Mouse (Mus musculus): ENCODE results near the gene Anxa11.
"Not testable (repeated sequence)": the region's sequence is repeated elsewhere in the genome, so short reads cannot be mapped to it uniquely, and the experiment has no call there.

Anxa11 gene

GRCm38 (mm10) chr14:25825880-25826626, 15.9 kb upstream of the Anxa11 start:
- no peaks in the 10 kb centered on the region for H3K36me3 ChIP-seq (ENCODE audit: control insufficient read depth, insufficient read depth, low read length, poor library complexity, severe bottlenecking)
- DNase-seq (ENCODE audit: low read depth, low spot score) = no peak
- H3K27me3 ChIP-seq (ENCODE audit: control insufficient read depth, insufficient read depth, low read length, poor library complexity, severe bottlenecking) = no peaks in the 10 kb centered on the region

DNA sequence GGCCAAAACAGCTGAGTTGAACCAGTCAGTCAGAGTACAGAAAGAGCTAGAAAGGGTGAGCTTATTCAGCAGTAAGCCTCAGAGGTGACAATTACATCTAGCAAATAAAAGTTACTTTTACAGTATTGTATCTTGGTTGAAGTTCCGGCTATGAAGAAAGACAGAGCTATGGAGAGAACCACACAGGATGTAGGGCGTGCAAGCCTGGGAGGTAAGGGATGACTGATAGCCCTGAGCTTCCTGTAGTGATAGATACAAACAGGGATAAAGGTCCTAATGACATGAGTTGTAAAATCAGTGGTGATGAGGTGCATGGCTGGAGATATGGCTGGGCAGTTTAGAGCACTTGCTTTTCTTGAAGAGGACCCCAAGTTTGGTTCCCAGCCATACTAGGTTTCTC, 15.1 kb upstream of the Anxa11 start:
- Histone ChIP-seq H3K27me3 (ENCODE audit: control insufficient read depth, insufficient read depth, low read length, poor library complexity, severe bottlenecking) (no peaks in the 10 kb centered on the region), H3K36me3 (ENCODE audit: control insufficient read depth, insufficient read depth, low read length, poor library complexity, severe bottlenecking) (no peaks in the 10 kb centered on the region)
- no peak for DNase-seq (ENCODE audit: low read depth, low spot score)

DNA sequence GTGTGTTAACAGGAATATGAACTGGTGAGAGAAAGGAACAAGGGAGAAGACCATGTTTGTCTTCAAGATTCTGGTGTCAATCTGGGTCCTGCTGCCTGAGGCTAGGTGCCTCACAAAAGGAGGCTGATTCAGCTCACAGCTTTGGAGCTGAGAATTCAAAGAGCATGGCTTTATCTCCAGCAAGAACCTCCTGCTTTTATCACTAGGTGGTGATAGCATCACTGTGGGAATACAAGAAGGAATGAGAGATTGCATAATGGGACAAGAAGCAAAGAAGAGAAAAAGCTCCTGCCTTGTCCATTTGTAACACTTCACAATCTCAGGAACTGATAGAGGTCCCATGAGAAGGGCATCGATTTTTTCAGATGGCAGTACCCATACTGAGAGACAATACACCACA, 10.6 kb upstream of the Anxa11 start:
- no peak for DNase-seq (ENCODE audit: low read depth, low spot score)
- no peaks in the 10 kb centered on the region for H3K36me3 ChIP-seq (ENCODE audit: control insufficient read depth, insufficient read depth, low read length, poor library complexity, severe bottlenecking)
- no peaks in the 10 kb centered on the region for H3K27me3 ChIP-seq (ENCODE audit: control insufficient read depth, insufficient read depth, low read length, poor library complexity, severe bottlenecking)

GRCm38 (mm10) chr14:25832301-25832700, 9.7 kb upstream of the Anxa11 start:
- H3K36me3 ChIP-seq (ENCODE audit: control insufficient read depth, insufficient read depth, low read length, poor library complexity, severe bottlenecking) = no peaks in the 10 kb centered on the region
- H3K27me3 ChIP-seq (ENCODE audit: control insufficient read depth, insufficient read depth, low read length, poor library complexity, severe bottlenecking) = no peaks in the 10 kb centered on the region
- DNase-seq (ENCODE audit: low read depth, low spot score) = peak; percentile 76

DNA sequence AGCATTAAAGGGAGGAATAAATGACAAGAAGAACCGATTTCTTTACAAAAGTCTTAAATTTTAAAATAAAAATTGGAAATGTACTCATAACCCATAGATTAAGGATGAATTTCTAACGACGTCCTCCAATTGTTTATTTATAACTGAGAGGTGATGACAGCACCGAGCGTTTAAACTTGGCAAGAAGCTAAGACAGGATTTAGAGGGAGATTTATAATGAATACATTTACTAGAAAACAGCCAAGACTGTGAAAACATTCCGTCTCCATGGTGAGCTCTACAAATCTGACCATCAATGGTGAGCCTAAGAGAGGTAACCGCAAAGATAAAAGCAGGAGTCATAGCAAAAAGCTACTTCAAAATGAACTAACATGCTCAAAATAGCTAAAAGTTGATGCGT, 3.5 kb upstream of the Anxa11 start:
- no peak for DNase-seq (ENCODE audit: low read depth, low spot score)
- Histone ChIP-seq H3K27me3 (ENCODE audit: control insufficient read depth, insufficient read depth, low read length, poor library complexity, severe bottlenecking) (no peaks in the 10 kb centered on the region), H3K36me3 (ENCODE audit: control insufficient read depth, insufficient read depth, low read length, poor library complexity, severe bottlenecking) (no peaks in the 10 kb centered on the region)

DNA sequence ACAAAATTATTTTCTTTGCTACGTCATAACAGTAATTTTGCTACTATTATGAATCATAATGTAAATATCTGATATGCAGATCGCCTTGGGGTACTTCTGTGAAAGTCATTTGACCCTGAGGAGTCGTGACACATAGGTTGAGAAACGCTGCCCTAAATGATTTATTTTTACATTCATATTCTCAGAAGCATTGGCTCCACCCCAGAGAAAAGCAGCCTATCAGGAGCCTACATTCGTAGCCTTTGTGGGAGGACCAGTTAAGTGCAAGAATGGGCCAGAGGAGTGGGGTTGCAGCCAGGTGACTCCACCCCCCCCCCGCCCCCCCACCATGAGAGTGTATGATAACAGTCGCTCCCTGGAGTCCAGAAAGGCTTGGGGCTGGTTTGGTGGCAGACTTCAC, 2.2 kb upstream of the Anxa11 start:
- Histone ChIP-seq H3K27me3 (ENCODE audit: control insufficient read depth, insufficient read depth, low read length, poor library complexity, severe bottlenecking) (no peaks in the 10 kb centered on the region), H3K36me3 (ENCODE audit: control insufficient read depth, insufficient read depth, low read length, poor library complexity, severe bottlenecking) (no peaks in the 10 kb centered on the region)
- DNase-seq (ENCODE audit: low read depth, low spot score) = no peak

DNA sequence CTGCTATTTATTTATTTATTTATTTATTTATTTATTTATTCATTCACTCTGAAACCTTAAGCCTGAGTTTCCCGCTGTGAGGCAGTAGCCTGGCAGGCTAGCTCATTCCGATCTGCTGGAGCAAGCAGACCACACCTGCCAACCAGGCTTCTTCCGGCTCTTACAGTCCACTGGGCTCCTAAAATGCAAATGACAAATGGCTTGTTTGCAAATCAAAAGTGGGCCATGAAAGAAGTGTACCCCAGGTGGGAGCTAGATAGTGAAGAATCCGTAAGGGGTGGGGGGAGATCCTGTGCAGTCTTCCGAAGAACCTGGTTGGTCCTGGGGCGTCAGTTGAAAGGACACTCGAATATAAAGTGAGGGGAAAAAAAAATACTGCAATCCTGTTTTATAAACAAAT, 995 bp upstream of the Anxa11 start:
- DNase-seq (ENCODE audit: low read depth, low spot score) = peak; percentile 33
- Histone ChIP-seq H3K27me3 (ENCODE audit: control insufficient read depth, insufficient read depth, low read length, poor library complexity, severe bottlenecking) (no peaks in the 10 kb centered on the region), H3K36me3 (ENCODE audit: control insufficient read depth, insufficient read depth, low read length, poor library complexity, severe bottlenecking) (no peaks in the 10 kb centered on the region)

DNA sequence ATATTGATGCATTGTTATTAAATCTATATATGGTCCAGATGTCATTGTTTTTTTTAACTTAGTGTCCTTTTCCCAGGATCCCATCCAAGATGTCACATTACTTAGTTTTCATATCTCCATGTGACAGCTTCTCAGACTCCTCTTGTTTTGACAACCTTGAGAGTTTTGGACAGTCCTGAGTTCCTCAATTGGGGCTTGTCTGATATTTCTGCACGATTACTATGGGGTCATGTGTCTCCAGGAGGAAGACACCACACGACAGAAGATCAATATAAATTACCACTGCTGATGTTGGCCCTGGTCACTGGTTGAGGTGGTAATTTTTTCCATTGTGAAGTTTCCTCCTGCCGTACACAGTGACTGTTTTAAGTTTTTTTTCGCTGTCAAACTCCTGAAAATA, 377 bp upstream of the Anxa11 start:
- no peaks in the 10 kb centered on the region for H3K27me3 ChIP-seq (ENCODE audit: control insufficient read depth, insufficient read depth, low read length, poor library complexity, severe bottlenecking)
- DNase-seq (ENCODE audit: low read depth, low spot score) = no peak
- no peaks in the 10 kb centered on the region for H3K36me3 ChIP-seq (ENCODE audit: control insufficient read depth, insufficient read depth, low read length, poor library complexity, severe bottlenecking)

DNA sequence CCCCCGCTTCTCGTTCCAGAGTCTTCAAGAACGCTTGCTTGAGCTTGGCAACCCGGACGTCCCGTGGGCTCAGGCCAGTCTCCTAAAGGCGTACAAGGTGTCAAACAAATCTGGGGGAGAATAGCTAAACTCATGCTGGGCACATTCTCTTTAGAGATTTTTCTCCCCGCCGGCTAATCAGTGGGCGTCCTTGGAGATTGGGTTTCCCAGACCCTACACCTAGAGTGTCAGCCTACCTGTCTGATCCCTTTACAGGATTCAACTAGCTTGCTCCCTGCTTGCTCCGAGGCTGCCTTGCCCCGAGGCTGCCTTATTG, 690 bp downstream of the Anxa11 start:
- Histone ChIP-seq H3K36me3 (ENCODE audit: control insufficient read depth, insufficient read depth, low read length, poor library complexity, severe bottlenecking) (no peaks in the 10 kb centered on the region), H3K27me3 (ENCODE audit: control insufficient read depth, insufficient read depth, low read length, poor library complexity, severe bottlenecking) (no peaks in the 10 kb centered on the region)
- DNase-seq (ENCODE audit: low read depth, low spot score) = no peak

DNA sequence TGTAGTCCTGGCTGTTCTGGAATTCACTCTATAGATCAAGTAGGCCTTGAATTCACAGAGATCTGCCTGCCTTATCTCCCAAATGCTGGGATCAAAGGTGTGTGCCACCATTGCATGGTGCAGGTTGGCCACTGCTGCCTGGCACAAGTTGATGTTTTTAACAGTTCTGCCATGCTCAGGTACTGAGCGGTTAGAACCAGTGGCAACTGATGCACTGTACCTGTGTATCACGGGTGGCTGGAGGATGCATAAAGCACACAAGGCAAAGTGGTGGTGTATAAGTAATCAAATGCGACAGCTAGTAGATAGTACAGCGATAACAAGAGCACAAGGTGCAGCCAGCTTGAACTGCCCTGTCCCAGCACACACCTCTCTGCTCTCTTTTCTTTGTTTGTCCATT, 2.4 kb downstream of the Anxa11 start:
- Histone ChIP-seq H3K36me3 (ENCODE audit: control insufficient read depth, insufficient read depth, low read length, poor library complexity, severe bottlenecking) (no peaks in the 10 kb centered on the region), H3K27me3 (ENCODE audit: control insufficient read depth, insufficient read depth, low read length, poor library complexity, severe bottlenecking) (no peaks in the 10 kb centered on the region)
- DNase-seq (ENCODE audit: low read depth, low spot score) = no peak

GRCm38 (mm10) chr14:25845832-25846383, 4.0 kb downstream of the Anxa11 start:
- Histone ChIP-seq H3K36me3 (ENCODE audit: control insufficient read depth, insufficient read depth, low read length, poor library complexity, severe bottlenecking) (no peaks in the 10 kb centered on the region), H3K27me3 (ENCODE audit: control insufficient read depth, insufficient read depth, low read length, poor library complexity, severe bottlenecking) (no peaks in the 10 kb centered on the region)
- DNase-seq (ENCODE audit: low read depth, low spot score) = no peak

DNA sequence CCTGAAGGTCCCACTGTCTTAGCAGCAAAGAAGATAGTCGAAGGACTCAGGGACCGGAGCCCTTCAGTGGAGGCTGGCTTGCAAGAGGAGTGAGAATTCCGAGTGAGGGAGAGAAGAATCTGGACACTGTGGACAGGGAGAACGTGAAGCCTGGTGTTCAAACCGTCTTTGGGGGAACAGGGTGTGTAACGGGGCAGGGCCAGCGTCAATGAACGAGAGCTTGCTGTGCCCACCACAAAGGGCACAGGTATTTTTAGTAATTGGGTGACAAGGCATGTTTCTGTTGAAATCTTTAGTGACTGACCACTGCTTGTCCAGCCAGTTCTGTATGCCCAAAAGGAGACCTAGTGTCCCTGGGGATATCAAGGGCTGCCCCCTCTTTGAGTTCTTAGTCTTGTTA, 4.6 kb downstream of the Anxa11 start:
- no peak for DNase-seq (ENCODE audit: low read depth, low spot score)
- Histone ChIP-seq H3K27me3 (ENCODE audit: control insufficient read depth, insufficient read depth, low read length, poor library complexity, severe bottlenecking) (no peaks in the 10 kb centered on the region), H3K36me3 (ENCODE audit: control insufficient read depth, insufficient read depth, low read length, poor library complexity, severe bottlenecking) (no peaks in the 10 kb centered on the region)

DNA sequence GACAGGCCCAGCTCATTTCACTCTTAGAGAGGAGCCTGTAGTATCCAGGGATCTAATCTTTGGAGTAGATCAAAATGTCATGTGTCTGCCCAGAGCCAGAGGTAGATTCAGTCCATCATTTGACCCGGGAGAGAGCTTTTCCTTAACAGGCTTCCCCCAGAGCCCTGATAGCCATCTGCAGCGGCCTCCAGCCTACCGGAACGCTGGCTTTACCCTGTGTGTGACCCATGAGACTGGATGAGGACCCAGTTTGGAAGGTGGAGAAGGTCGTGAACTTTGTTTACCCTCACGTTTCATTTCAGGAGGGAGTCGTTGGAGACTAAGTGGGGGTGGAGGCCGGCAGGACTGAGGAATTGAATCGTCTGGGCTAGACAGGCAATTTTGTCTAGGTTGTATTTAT, 5.7 kb downstream of the Anxa11 start:
- Histone ChIP-seq H3K36me3 (ENCODE audit: control insufficient read depth, insufficient read depth, low read length, poor library complexity, severe bottlenecking) (no peaks in the 10 kb centered on the region), H3K27me3 (ENCODE audit: control insufficient read depth, insufficient read depth, low read length, poor library complexity, severe bottlenecking) (no peaks in the 10 kb centered on the region)
- DNase-seq (ENCODE audit: low read depth, low spot score) = no peak

GRCm38 (mm10) chr14:25848237-25848636, 6.3 kb downstream of the Anxa11 start:
- Histone ChIP-seq H3K36me3 (ENCODE audit: control insufficient read depth, insufficient read depth, low read length, poor library complexity, severe bottlenecking) (no peaks in the 10 kb centered on the region), H3K27me3 (ENCODE audit: control insufficient read depth, insufficient read depth, low read length, poor library complexity, severe bottlenecking) (no peaks in the 10 kb centered on the region)
- no peak for DNase-seq (ENCODE audit: low read depth, low spot score)

- not testable (repeated sequence) for H3K27me3 ChIP-seq (ENCODE audit: control insufficient read depth, insufficient read depth, low read length, poor library complexity, severe bottlenecking); H3K36me3 ChIP-seq (ENCODE audit: control insufficient read depth, insufficient read depth, low read length, poor library complexity, severe bottlenecking); DNase-seq (ENCODE audit: low read depth, low spot score)
Observed at GRCm38 (mm10) chr14:25848708-25849107, 6.8 kb downstream of the Anxa11 start.

DNA sequence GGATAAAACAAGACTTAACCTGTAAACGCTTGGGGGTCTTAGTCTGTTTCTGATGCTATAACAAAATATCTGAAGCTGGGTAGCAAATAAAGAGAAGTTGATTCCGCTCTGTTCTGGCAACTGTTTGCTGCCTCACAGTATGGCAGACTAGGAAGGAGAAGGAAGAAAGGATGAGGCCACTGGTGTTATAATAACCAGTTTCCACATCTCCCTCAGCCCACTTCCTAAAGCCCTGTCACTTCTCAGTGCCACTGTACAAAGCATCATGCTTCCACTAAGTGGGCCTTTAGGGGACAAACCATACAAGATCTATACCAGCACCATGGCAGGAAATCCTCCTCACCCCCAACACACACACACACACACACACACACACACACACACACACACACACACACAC, 8.5 kb downstream of the Anxa11 start:
- Histone ChIP-seq H3K27me3 (ENCODE audit: control insufficient read depth, insufficient read depth, low read length, poor library complexity, severe bottlenecking) (no peaks in the 10 kb centered on the region), H3K36me3 (ENCODE audit: control insufficient read depth, insufficient read depth, low read length, poor library complexity, severe bottlenecking) (no peaks in the 10 kb centered on the region)
- no peak for DNase-seq (ENCODE audit: low read depth, low spot score)

All from splenic B cell, adult 2 months (primary cell).